8 mouse cellular contexts compared by ENCODE assay signal in genomic region chr5:73382737-73383646, GRCm38 (mm10). TPM values are rescaled to one million over a fixed set of nuclear protein-coding genes. Genes with fewer than 3 reads are reported as not detected.
A peak's percentile ranks its signal among the peaks of the same experiment; 100 is the strongest.
DNase-seq lines count a peak whose midpoint lies in the region; TF ChIP-seq lines count a peak whose summit lies in the region.
"Had no signal": no experiment of that assay in that cellular context is flagged by ENCODE, and none has a peak within 500 bp of the region (broad histone marks: within the 10 kb centered on the region; RNA-seq: fewer than 3 reads in every experiment).

No protein-coding gene starts in this region.

- H3K4me1 ChIP-seq in MEL (ENCODE audit: control insufficient read depth in 1 of 2, insufficient read depth in 2 of 2, low read length in 2 of 2), result no peaks in the 10 kb centered on the region
- H3K4me1 ChIP-seq in cerebellum, adult 2 months (ENCODE audit: control insufficient read depth, insufficient read depth, low read length), result no peaks in the 10 kb centered on the region
- no peaks in the 10 kb centered on the region for H3K4me1 ChIP-seq in lung, adult 2 months (ENCODE audit: control insufficient read depth, insufficient read depth, low read length)

- peak; percentile 80 for DNase-seq in B cell, adult 2 months
- peak; percentile 88 for DNase-seq in MEL (ENCODE audit: low read depth, low spot score)
- peak; percentile 52 to 54 for DNase-seq in cerebellum, adult 2 months
- peak; percentile 48 to 51 for DNase-seq in frontal cortex, postnatal 25 days (ENCODE audit: low spot score in 2 of 2)
- DNase-seq in kidney, adult 8-10 months, result peak; percentile 53 to 66
- DNase-seq in lung, adult 2 months, result peak; percentile 51
- peak; percentile 70 to 85 for DNase-seq in right cerebral cortex, postnatal 10 days (ENCODE audit: low spot score in 2 of 2)

- peak; percentile 96 for TF ChIP-seq RAD21 in MEL (IDR thresholded peaks at IDR 0.05; ENCODE audit: low read depth, low read length)

- H3K9ac ChIP-seq in MEL (ENCODE audit: control insufficient read depth, low read depth, low read length, poor library complexity, severe bottlenecking), result no peak overlapping the region
- H3K9ac ChIP-seq: heart, embryonic 13.5 days had no signal

- no peaks in the 10 kb centered on the region; a peak in 1 of 4 replicates for H3K36me3 ChIP-seq in MEL (ENCODE audit: control insufficient read depth in 1 of 2, insufficient read depth in 2 of 2, low read length in 2 of 2)
- H3K36me3 ChIP-seq: heart, embryonic 13.5 days had no signal

- no peak overlapping the region for H3K4me3 ChIP-seq in MEL (ENCODE audit: control insufficient read depth in 1 of 2, insufficient read depth in 1 of 2, low read depth in 2 of 2, low read length in 2 of 2)
- H3K4me3 ChIP-seq in cerebellum, adult 2 months (replicated peaks; ENCODE audit: insufficient read depth, low read depth, low read length), result no peak overlapping the region
- no peak overlapping the region for H3K4me3 ChIP-seq in lung, adult 2 months (replicated peaks; ENCODE audit: extremely low read depth, low read depth, low read length)
- H3K4me3 ChIP-seq: heart, embryonic 13.5 days had no signal

- H3K27me3 ChIP-seq in MEL (ENCODE audit: control insufficient read depth in 1 of 2, insufficient read depth in 2 of 2, low read length in 2 of 2), result no peaks in the 10 kb centered on the region
- no peaks in the 10 kb centered on the region; the same call in 1 of the 2 replicates for H3K27me3 ChIP-seq in cerebellum, adult 2 months (ENCODE audit: control insufficient read depth, insufficient read depth, low read length)

- H3K9me3 ChIP-seq in MEL (replicated peaks; ENCODE audit: insufficient read depth, low read length), result no peaks in the 10 kb centered on the region
- H3K9me3 ChIP-seq: heart, embryonic 13.5 days had no signal

- no peak for TF ChIP-seq POLR2A in MEL (IDR thresholded peaks at IDR 0.05; ENCODE audit: control insufficient read depth in 1 of 2, insufficient read depth in 1 of 2, low read depth in 1 of 2, low read length in 2 of 2, poor library complexity in 1 of 2)
- TF ChIP-seq POLR2A in cerebellum, adult 2 months (IDR thresholded peaks at IDR 0.05; ENCODE audit: borderline replicate concordance, insufficient read depth, low read length), result no peak
- TF ChIP-seq POLR2A in lung, adult 2 months (IDR thresholded peaks at IDR 0.05; ENCODE audit: borderline replicate concordance, extremely low read depth, low read depth, low read length), result no peak

- no peaks in the 10 kb centered on the region for H3K79me2 ChIP-seq in MEL (ENCODE audit: control insufficient read depth, insufficient read depth, low read length, poor library complexity)

- TF ChIP-seq CTCF in MEL (IDR thresholded peaks at IDR 0.05 in 2 of 3, conservative IDR thresholded peaks at IDR 0.05 in 1 of 3; ENCODE audit: control insufficient read depth in 1 of 3, insufficient read depth in 1 of 3, low read depth in 2 of 3, low read length in 3 of 3, poor library complexity in 1 of 3, severe bottlenecking in 1 of 3), result peak; percentile 51 to 91 (median 66)
- TF ChIP-seq CTCF in cerebellum, adult 2 months (IDR thresholded peaks at IDR 0.05; ENCODE audit: borderline replicate concordance, insufficient read depth, low read depth, low read length), result no peak; the same call in 1 of the 2 replicates
- no peak for TF ChIP-seq CTCF in lung, adult 2 months (IDR thresholded peaks at IDR 0.05; ENCODE audit: insufficient read depth, low read length)

- H3K27ac ChIP-seq in MEL (ENCODE audit: control insufficient read depth, low read depth, low read length), result no peak overlapping the region
- no peak overlapping the region for H3K27ac ChIP-seq in cerebellum, adult 2 months (ENCODE audit: insufficient read depth, low read length)
- H3K27ac ChIP-seq: heart, embryonic 13.5 days had no signal

- no peak for TF ChIP-seq EP300 in MEL (IDR thresholded peaks at IDR 0.05; ENCODE audit: low read depth in 1 of 2, low read length in 2 of 2)

- 23% methylated on average over 3 of the region's 3 CpGs for WGBS in cerebellum, adult 2 months
- WGBS in lung, adult 2 months, result 24% methylated on average over 3 of the region's 3 CpGs

TF ChIP-seq in MEL, 35 proteins besides CTCF, POLR2A, EP300 and RAD21:
- TF ChIP-seq SIN3A (IDR thresholded peaks at IDR 0.05; ENCODE audit: low read length) (peak; percentile 58; the same call in 1 of the 2 replicates), GABPA (IDR thresholded peaks at IDR 0.05; ENCODE audit: low read depth, low read length) (no peak), USF2 (IDR thresholded peaks at IDR 0.05; ENCODE audit: borderline replicate concordance in 1 of 2, insufficient read depth in 1 of 2, low read depth in 1 of 2, low read length in 2 of 2) (no peak), SMC3 (IDR thresholded peaks at IDR 0.05; ENCODE audit: low read depth, low read length) (peak; percentile 93), ELF1 (IDR thresholded peaks at IDR 0.05; ENCODE audit: low read depth, low read length) (no peak), POLR2AphosphoS2 (IDR thresholded peaks at IDR 0.05; ENCODE audit: low read length) (no peak), ZKSCAN1 (IDR thresholded peaks at IDR 0.05; ENCODE audit: low read depth, low read length) (no peak), MAX (IDR thresholded peaks at IDR 0.05; ENCODE audit: low read length) (no peak), HCFC1 (IDR thresholded peaks at IDR 0.05; ENCODE audit: low read depth, low read length) (0 out of 2 replicates have a peak, but pooled peaks have one; percentile 13), E2F4 (IDR thresholded peaks at IDR 0.05; ENCODE audit: borderline replicate concordance, low read depth, low read length) (no peak), CHD2 (IDR thresholded peaks at IDR 0.05; ENCODE audit: low read length) (no peak), ZNF384 (IDR thresholded peaks at IDR 0.05; ENCODE audit: low read depth, low read length) (0 out of 2 replicates have a peak, but pooled peaks have one; percentile 14), ZC3H11A (IDR thresholded peaks at IDR 0.05; ENCODE audit: low read depth, low read length) (peak; percentile 95), MAZ (IDR thresholded peaks at IDR 0.05; ENCODE audit: low read depth, low read length) (no peak)

RNA-seq across cellular contexts. Expression of gene Cwh43, which starts 22.9 kb away (rescaled TPM):
- total RNA-seq in MEL (2012; rRNA removed), result not detected in 2 replicates
- polyA plus RNA-seq in MEL (2012; ENCODE audit: insufficient read depth in 1 of 2, insufficient read length in 2 of 2, low read depth in 1 of 2, low replicate concordance in 2 of 2, missing spikeins in 1 of 2), result not detected
- polyA plus RNA-seq in cerebellum, adult 2 months (2012; rRNA removed), result 0.10 and 0.20 TPM in 2 replicates
- polyA plus RNA-seq in lung, adult 2 months (2012; rRNA removed), result 0.06 and 0.78 TPM in 2 replicates
- polyA plus RNA-seq: heart, embryonic 13.5 days had no signal

RNA-seq across cellular contexts. Expression of gene Ociad2, which starts 42.2 kb away (rescaled TPM):
- total RNA-seq in MEL (2012; rRNA removed), result 2.7 and 3.9 TPM in 2 replicates
- 10 to 100 TPM in 1 of 2 experiments, not detected in 1; 11.0 TPM for polyA plus RNA-seq in MEL (2012; ENCODE audit: insufficient read depth in 1 of 2, insufficient read length in 2 of 2, low read depth in 1 of 2, low replicate concordance in 2 of 2, missing spikeins in 1 of 2)
- polyA plus RNA-seq in cerebellum, adult 2 months (2012; rRNA removed), result 20.2 and 20.5 TPM in 2 replicates
- 3.0 and 4.3 TPM in 2 replicates for polyA plus RNA-seq in lung, adult 2 months (2012; rRNA removed)

Comparison
In these comparisons a context has a peak if more than half of its experiments do, and no peak if none do; other contexts are left out.
1. CTCF ChIP-seq: peak in MEL (3 of 3); none in cerebellum, adult 2 months (single experiment) and lung, adult 2 months (single experiment).
2. Peak in every context shown above with its lines, with median percentiles within 50 percentile points of each other: DNase-seq.